Mouse (Mus musculus): ENCODE results near the gene Nbeal2.
"Not testable (repeated sequence)": the region's sequence is repeated elsewhere in the genome, so short reads cannot be mapped to it uniquely, and the experiment has no call there.

The Nbeal2 gene

GRCm38 (mm10) chr9:110653655-110654461 lies at the start of gene Nbeal2:
Nbeal2 (minus strand) TSS chr9:110654161.
- peak; percentile 94 for DNase-seq (ENCODE audit: low read depth, low spot score)

GRCm38 (mm10) chr9:110702848-110703247 lies 48.9 kb upstream of the Nbeal2 start:
- DNase-seq (ENCODE audit: low read depth, low spot score): no peak

- DNase-seq (ENCODE audit: low read depth, low spot score): no peak
Measured at GRCm38 (mm10) chr9:110701114-110702032, 47.4 kb upstream of the Nbeal2 start.

- no peak for DNase-seq (ENCODE audit: low read depth, low spot score)
Measured at GRCm38 (mm10) chr9:110699574-110699973, 45.6 kb upstream of the Nbeal2 start.

GRCm38 (mm10) chr9:110697465-110697864 lies 43.5 kb upstream of the Nbeal2 start:
- peak; percentile 18 for DNase-seq (ENCODE audit: low read depth, low spot score)

GRCm38 (mm10) chr9:110696427-110696826 lies 42.5 kb upstream of the Nbeal2 start:
- DNase-seq (ENCODE audit: low read depth, low spot score): no peak

- no peak for DNase-seq (ENCODE audit: low read depth, low spot score)
Measured at GRCm38 (mm10) chr9:110695165-110695755, 41.3 kb upstream of the Nbeal2 start.

GRCm38 (mm10) chr9:110689261-110689779 lies 35.4 kb upstream of the Nbeal2 start:
- no peak for DNase-seq (ENCODE audit: low read depth, low spot score)

GRCm38 (mm10) chr9:110687846-110688245 lies 33.9 kb upstream of the Nbeal2 start:
- no peak for DNase-seq (ENCODE audit: low read depth, low spot score)

- DNase-seq (ENCODE audit: low read depth, low spot score): no peak
Measured at GRCm38 (mm10) chr9:110687061-110687460, 33.1 kb upstream of the Nbeal2 start.

GRCm38 (mm10) chr9:110686472-110686871 lies 32.5 kb upstream of the Nbeal2 start:
- no peak for DNase-seq (ENCODE audit: low read depth, low spot score)

- DNase-seq (ENCODE audit: low read depth, low spot score): peak; percentile 55
Measured at GRCm38 (mm10) chr9:110685591-110685990, 31.6 kb upstream of the Nbeal2 start.

- DNase-seq (ENCODE audit: low read depth, low spot score): peak; percentile 66
Measured at GRCm38 (mm10) chr9:110685187-110685586, 31.2 kb upstream of the Nbeal2 start.

GRCm38 (mm10) chr9:110684100-110684831 lies 30.3 kb upstream of the Nbeal2 start:
- peak; percentile 28 for DNase-seq (ENCODE audit: low read depth, low spot score)

GRCm38 (mm10) chr9:110683574-110684099 lies 29.7 kb upstream of the Nbeal2 start:
- DNase-seq (ENCODE audit: low read depth, low spot score): no peak

GRCm38 (mm10) chr9:110682697-110683096 lies 28.7 kb upstream of the Nbeal2 start:
- not testable (repeated sequence) for DNase-seq (ENCODE audit: low read depth, low spot score)

- DNase-seq (ENCODE audit: low read depth, low spot score): no peak
Measured at GRCm38 (mm10) chr9:110682255-110682654, 28.3 kb upstream of the Nbeal2 start.

- DNase-seq (ENCODE audit: low read depth, low spot score): no peak
Measured at GRCm38 (mm10) chr9:110681817-110682216, 27.9 kb upstream of the Nbeal2 start.

GRCm38 (mm10) chr9:110680736-110681507 lies 27.0 kb upstream of the Nbeal2 start:
- DNase-seq (ENCODE audit: low read depth, low spot score): no peak

GRCm38 (mm10) chr9:110678886-110679285 lies 24.9 kb upstream of the Nbeal2 start:
- DNase-seq (ENCODE audit: low read depth, low spot score): no peak

Measured in CD4-positive helper T cell, adult 2 months (primary cell).